Mouse (Mus musculus): ENCODE results near the gene Pqbp1. TPM values are rescaled to one million over a fixed set of nuclear protein-coding genes. Genes with fewer than 3 reads are reported as not detected.
A peak's percentile ranks its signal among the peaks of the same experiment; 100 is the strongest.
"Not testable (repeated sequence)": the region's sequence is repeated elsewhere in the genome, so short reads cannot be mapped to it uniquely, and the experiment has no call there.

The Pqbp1 gene
- polyA plus RNA-seq, 1 experiment from 2014 or later: 58.2 TPM

DNA sequence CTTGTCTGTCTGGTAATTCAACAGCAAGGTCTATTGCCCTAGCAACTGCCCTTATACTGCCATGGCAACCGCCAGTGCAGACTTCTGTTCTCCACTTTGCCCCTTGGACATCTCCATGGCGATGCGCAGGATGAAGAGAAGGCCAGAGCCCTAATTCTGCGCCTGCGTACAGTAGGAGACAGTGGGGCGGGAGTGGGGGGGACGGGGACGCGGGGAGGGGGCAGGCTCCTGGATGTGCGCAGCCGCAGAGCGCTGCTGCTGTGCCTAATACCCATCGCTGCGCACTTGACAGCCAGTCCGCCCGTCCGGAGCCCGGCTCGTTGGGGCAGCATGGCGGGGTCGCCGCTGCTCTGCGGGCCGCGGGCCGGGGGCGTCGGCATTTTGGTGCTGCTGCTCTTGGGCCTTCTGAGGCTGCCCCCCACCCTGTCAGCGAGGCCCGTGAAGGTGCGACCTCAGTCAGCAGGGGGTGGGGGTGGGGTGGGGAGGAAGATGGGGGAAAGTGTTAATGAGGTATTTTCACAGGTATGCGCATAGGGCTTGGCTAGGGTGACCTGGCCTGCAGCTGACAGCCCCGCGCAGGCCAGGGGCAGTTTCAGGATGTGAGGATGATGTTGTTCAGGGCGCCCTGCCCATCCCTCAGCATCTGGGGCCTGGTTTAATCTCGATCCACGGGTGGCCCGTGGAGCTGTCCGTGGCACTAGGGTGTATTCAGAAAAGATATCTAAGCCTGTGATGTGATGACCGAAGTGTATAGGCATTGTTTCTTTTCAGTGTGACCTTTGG is 20.7 kb upstream of the Pqbp1 start, which contains the start of gene Pcsk1n:
TSS of gene Pcsk1n (plus strand) at position 222 of the 783 bp plus-strand sequence.
- no peak within 1 kb of the TSS for H3K4me2 ChIP-seq
- H3K9me3 ChIP-seq (replicated peaks): no peaks in the 10 kb centered on the region
- no peak for ATAC-seq (ENCODE audit: low read depth)
- 0 out of 2 replicates have a peak, but pooled peaks cover 2% of the 10 kb centered on the region for H3K4me1 ChIP-seq (replicated peaks)
- DNase-seq: no peak
- H3K36me3 ChIP-seq: no peaks in the 10 kb centered on the region
- no peak within 1 kb of the TSS for H3K27ac ChIP-seq
- peaks cover 66% of the 10 kb centered on the region for H3K27me3 ChIP-seq
- H3K4me3 ChIP-seq (replicated peaks): no peak within 1 kb of the TSS
- no peak within 1 kb of the TSS for H3K9ac ChIP-seq
- WGBS (ENCODE audit: insufficient replicate concordance): 12% methylated on average over 31 of the region's 40 CpGs

- peaks cover 47% of the 10 kb centered on the region for H3K27me3 ChIP-seq
- H3K4me3 ChIP-seq (replicated peaks); H3K4me2 ChIP-seq; H3K9me3 ChIP-seq (replicated peaks); H3K4me1 ChIP-seq (replicated peaks); H3K9ac ChIP-seq; H3K27ac ChIP-seq; H3K36me3 ChIP-seq; DNase-seq; ATAC-seq (ENCODE audit: low read depth): not testable (repeated sequence)
- WGBS (ENCODE audit: insufficient replicate concordance): 39% methylated on average over 6 of the region's 6 CpGs
Measured at GRCm38 (mm10) chrX:7917960-7918359, 18.9 kb upstream of the Pqbp1 start.

GRCm38 (mm10) chrX:7915669-7916068 is 16.6 kb upstream of the Pqbp1 start:
- 14% methylated on average over 3 of the region's 3 CpGs for WGBS (ENCODE audit: insufficient replicate concordance)
- H3K27me3 ChIP-seq: peaks cover 25% of the 10 kb centered on the region
- H3K4me2 ChIP-seq; H3K4me1 ChIP-seq (replicated peaks); H3K9me3 ChIP-seq (replicated peaks); H3K4me3 ChIP-seq (replicated peaks); H3K27ac ChIP-seq; H3K36me3 ChIP-seq; H3K9ac ChIP-seq; ATAC-seq (ENCODE audit: low read depth): not testable (repeated sequence)
- DNase-seq: peak; percentile 15

DNA sequence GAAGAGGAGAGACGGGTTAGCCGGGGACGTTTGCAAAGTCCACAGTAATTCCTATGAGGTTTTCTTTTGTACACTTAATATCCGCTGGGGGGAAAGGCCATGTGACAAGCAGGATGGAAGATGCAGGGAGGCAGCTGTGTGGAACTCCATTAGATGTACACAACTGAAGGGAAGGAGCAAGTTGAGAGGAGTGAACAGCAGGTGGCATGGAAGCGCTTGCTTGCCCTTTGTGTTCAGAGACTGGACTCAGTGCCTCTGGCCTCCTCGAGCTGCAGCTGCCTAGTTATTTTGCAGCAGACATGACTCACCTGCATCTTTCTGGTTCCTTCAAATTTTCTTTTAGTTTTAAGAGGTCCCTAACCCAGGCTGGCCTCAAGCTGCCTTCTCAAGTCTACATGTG is 11.4 kb upstream of the Pqbp1 start:
- WGBS (ENCODE audit: insufficient replicate concordance): 60% methylated on average over 6 of the region's 6 CpGs
- DNase-seq: no peak
- H3K4me1 ChIP-seq (replicated peaks): no peaks in the 10 kb centered on the region

GRCm38 (mm10) chrX:7909242-7909641 is 10.2 kb upstream of the Pqbp1 start, which contains the start of gene Gm10490:
TSS of gene Gm10490 (plus strand) at chrX:7909542.
- H3K27me3 ChIP-seq; H3K4me3 ChIP-seq (replicated peaks); ATAC-seq (ENCODE audit: low read depth); H3K9ac ChIP-seq; H3K4me2 ChIP-seq; H3K4me1 ChIP-seq (replicated peaks); H3K9me3 ChIP-seq (replicated peaks); DNase-seq; H3K27ac ChIP-seq: not testable (repeated sequence)
- H3K36me3 ChIP-seq: peaks cover 12% of the 10 kb centered on the region
- WGBS (ENCODE audit: insufficient replicate concordance): 66% methylated on average over 4 of the region's 4 CpGs

More for the DNA sequence above, 11.4 kb upstream of the Pqbp1 start:
- Histone ChIP-seq H3K4me2 (no peak overlapping the region), H3K27me3 (no peaks in the 10 kb centered on the region), H3K27ac (no peak overlapping the region), H3K4me3 (replicated peaks) (no peak overlapping the region), H3K36me3 (peaks cover 12% of the 10 kb centered on the region), H3K9ac (no peak overlapping the region), H3K9me3 (replicated peaks) (no peaks in the 10 kb centered on the region)
- ATAC-seq (ENCODE audit: low read depth): no peak

- H3K4me1 ChIP-seq (replicated peaks): no peaks in the 10 kb centered on the region
- H3K9ac ChIP-seq: no peak within 1 kb of the TSS
- no peaks in the 10 kb centered on the region for H3K9me3 ChIP-seq (replicated peaks)
- 70% methylated on average over 5 of the region's 5 CpGs for WGBS (ENCODE audit: insufficient replicate concordance)
- H3K36me3 ChIP-seq: peaks cover 12% of the 10 kb centered on the region
- no peak within 1 kb of the TSS for H3K27ac ChIP-seq
- no peak for ATAC-seq (ENCODE audit: low read depth)
- no peak within 1 kb of the TSS for H3K4me2 ChIP-seq
- no peaks in the 10 kb centered on the region for H3K27me3 ChIP-seq
- DNase-seq: no peak
- H3K4me3 ChIP-seq (replicated peaks): no peak within 1 kb of the TSS
Measured at GRCm38 (mm10) chrX:7907735-7908134, 8.7 kb upstream of the Pqbp1 start, which contains the start of gene Gm10491. TSS of gene Gm10491 (minus strand) at chrX:7907835.

- 82% methylated on average over 5 of the region's 5 CpGs for WGBS (ENCODE audit: insufficient replicate concordance)
- no peak for DNase-seq
Measured at GRCm38 (mm10) chrX:7904441-7904840, 5.4 kb upstream of the Pqbp1 start.

DNA sequence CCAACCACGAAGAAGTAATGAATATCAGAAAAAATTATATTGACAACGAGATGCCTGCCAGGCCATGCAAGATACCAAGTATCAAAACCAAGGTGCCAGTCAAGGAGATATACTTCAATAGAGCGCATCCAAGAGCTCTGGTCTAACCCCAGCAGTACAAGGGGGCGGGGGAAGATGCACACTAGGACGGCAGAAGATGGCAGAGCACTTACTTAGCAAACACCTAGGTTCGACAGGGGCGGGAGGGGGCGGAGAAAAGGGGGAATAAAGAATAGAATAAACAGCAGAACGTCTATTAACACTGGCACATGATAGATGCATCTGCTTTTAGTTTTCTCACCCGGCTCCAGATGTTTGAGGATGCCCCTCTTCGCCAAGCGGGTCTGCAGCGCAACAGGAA is 858 bp downstream of the Pqbp1 start:
- 26% methylated on average over 13 of the region's 13 CpGs for WGBS (ENCODE audit: insufficient replicate concordance)

More at GRCm38 (mm10) chrX:7904441-7904840, 5.4 kb upstream of the Pqbp1 start:
- ATAC-seq (ENCODE audit: low read depth): no peak
- Histone ChIP-seq H3K4me3 (replicated peaks) (no peak overlapping the region), H3K9me3 (replicated peaks) (no peaks in the 10 kb centered on the region), H3K27ac (no peak overlapping the region), H3K4me1 (replicated peaks) (peaks cover 8% of the 10 kb centered on the region), H3K9ac (no peak overlapping the region), H3K36me3 (peaks cover 12% of the 10 kb centered on the region), H3K27me3 (no peaks in the 10 kb centered on the region), H3K4me2 (no peak overlapping the region)

DNA sequence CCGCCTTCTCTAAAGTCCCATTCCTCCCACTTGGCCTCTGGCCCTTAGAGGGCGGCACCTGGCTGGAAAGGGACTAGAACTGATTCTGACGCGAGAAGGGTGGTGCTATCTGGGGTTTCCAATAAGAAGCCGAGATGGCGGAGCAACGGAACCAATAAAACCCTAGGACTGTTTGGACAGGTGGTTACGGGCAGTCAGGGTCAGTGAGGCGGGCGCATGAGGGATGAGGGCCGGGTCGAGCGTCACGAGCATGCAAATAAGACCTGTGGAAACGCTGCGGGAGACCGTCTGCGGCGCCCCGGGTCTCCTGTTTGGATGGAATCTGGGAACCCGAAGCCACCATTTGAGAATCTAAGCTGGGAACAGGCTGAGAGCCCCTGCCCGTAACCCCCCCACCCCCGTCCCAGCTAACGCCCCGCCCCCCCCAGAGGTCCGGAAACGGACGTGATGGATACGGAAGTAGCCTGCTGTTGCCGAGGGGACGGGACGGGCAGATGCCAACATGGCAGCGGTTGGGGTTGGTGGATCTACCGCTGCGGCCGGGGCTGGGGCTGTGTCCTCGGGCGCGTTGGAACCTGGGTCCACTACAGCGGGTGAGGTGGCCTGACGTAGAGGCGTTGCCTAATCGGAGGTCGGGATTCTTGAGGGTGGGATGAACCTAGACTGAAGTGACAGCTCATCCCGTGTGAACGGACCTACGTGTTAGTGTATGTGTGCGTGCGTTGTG is 15.1 kb downstream of the Pqbp1 start, which contains the start of gene Slc35a2:
TSS of gene Slc35a2 (plus strand) at position 188 of the 727 bp plus-strand sequence.
- DNase-seq (peak; percentile 77), ATAC-seq (ENCODE audit: low read depth) (peak; percentile 95)
- WGBS (ENCODE audit: insufficient replicate concordance): 7% methylated on average over 47 of the region's 49 CpGs
- H3K9me3 ChIP-seq (replicated peaks): no peaks in the 10 kb centered on the region
- H3K27me3 ChIP-seq: no peaks in the 10 kb centered on the region
- peak within 1 kb of the TSS; percentile 72 for H3K4me3 ChIP-seq (replicated peaks)
- peaks cover 19% of the 10 kb centered on the region for H3K4me1 ChIP-seq (replicated peaks)
- no peaks in the 10 kb centered on the region for H3K36me3 ChIP-seq
- H3K9ac ChIP-seq: peak within 1 kb of the TSS; percentile 66
- peak within 1 kb of the TSS; percentile 75 for H3K4me2 ChIP-seq
- peak within 1 kb of the TSS; percentile 63 for H3K27ac ChIP-seq

More for the DNA sequence above, 858 bp downstream of the Pqbp1 start:
- peak overlapping the region; percentile 70 for H3K9ac ChIP-seq
- DNase-seq (no peak), ATAC-seq (ENCODE audit: low read depth) (no peak)
- peak overlapping the region; percentile 67; the same call in 1 of the 2 replicates for H3K27ac ChIP-seq
- H3K9me3 ChIP-seq (replicated peaks): no peaks in the 10 kb centered on the region
- H3K4me2 ChIP-seq: peak overlapping the region; percentile 68
- no peaks in the 10 kb centered on the region for H3K27me3 ChIP-seq
- H3K4me3 ChIP-seq (replicated peaks): peak overlapping the region; percentile 69
- peaks cover 13% of the 10 kb centered on the region for H3K4me1 ChIP-seq (replicated peaks)
- H3K36me3 ChIP-seq: peaks cover 21% of the 10 kb centered on the region

DNA sequence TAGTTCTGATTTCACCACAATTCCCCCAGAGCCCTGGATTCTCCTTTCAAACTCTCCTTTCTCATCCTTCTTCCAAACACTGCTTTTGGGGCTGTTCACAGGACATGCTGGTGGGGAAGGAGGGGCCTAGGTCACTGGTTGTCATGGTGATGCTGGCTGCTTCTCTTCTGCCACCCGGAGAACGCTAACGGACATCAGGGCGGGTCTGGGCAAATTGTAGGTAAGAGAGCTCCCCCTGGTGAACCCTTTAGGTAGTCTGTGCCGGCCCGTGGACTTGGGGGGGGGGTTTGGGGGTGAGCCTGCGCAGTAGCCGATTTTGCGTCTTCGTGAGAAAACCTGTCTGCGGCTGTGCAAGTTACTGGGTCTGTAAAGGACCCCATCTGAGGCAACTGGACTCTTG is 19.2 kb downstream of the Pqbp1 start:
- WGBS (ENCODE audit: insufficient replicate concordance): 7% methylated on average over 11 of the region's 11 CpGs
- H3K4me2 ChIP-seq: peak overlapping the region; percentile 90
- no peaks in the 10 kb centered on the region for H3K27me3 ChIP-seq
- H3K36me3 ChIP-seq: peaks cover 14% of the 10 kb centered on the region
- 0 out of 2 replicates have a peak overlapping the region, but pooled peaks have one; percentile 16 for H3K4me3 ChIP-seq (replicated peaks)
- H3K27ac ChIP-seq: no peak overlapping the region
- no peaks in the 10 kb centered on the region for H3K9me3 ChIP-seq (replicated peaks)
- no peak overlapping the region for H3K9ac ChIP-seq
- DNase-seq (peak; percentile 45), ATAC-seq (ENCODE audit: low read depth) (no peak)
- H3K4me1 ChIP-seq (replicated peaks): peaks cover 25% of the 10 kb centered on the region

- Histone ChIP-seq H3K36me3 (peaks cover 27% of the 10 kb centered on the region), H3K27me3 (no peaks in the 10 kb centered on the region), H3K4me3 (replicated peaks) (peak overlapping the region; percentile 59), H3K9me3 (replicated peaks) (no peaks in the 10 kb centered on the region), H3K4me2 (peak overlapping the region; percentile 90), H3K27ac (no peak overlapping the region), H3K4me1 (replicated peaks) (peaks cover 24% of the 10 kb centered on the region), H3K9ac (peak overlapping the region; percentile 68)
- DNase-seq (no peak), ATAC-seq (ENCODE audit: low read depth) (peak; percentile 18)
- 9% methylated on average over 21 of the region's 21 CpGs for WGBS (ENCODE audit: insufficient replicate concordance)
Measured at GRCm38 (mm10) chrX:7878495-7878894, 20.6 kb downstream of the Pqbp1 start.
